Mouse (Mus musculus): Measurements from ENCODE around the gene Ptprn2.

- no peak for TF ChIP-seq POLR2A (IDR thresholded peaks at IDR 0.05; ENCODE audit: insufficient read depth, low read length)
- TF ChIP-seq CTCF (IDR thresholded peaks at IDR 0.05; ENCODE audit: low read depth, low read length): no peak
- TF ChIP-seq EP300 (IDR thresholded peaks at IDR 0.05; ENCODE audit: insufficient read depth, low read depth, low read length): no peak
These were observed 772.5 kb downstream of the Ptprn2 start for GRCm38 (mm10) chr12:117257921-117258497.

Measured in ES-Bruce4 (cell line).